Mouse (Mus musculus) forebrain, embryonic 12.5 days (tissue): ENCODE data around the gene Mfsd4b1. TPM values are rescaled to one million over a fixed set of nuclear protein-coding genes. Genes with fewer than 3 reads are reported as not detected.
A peak's percentile ranks its signal among the peaks of the same experiment; 100 is the strongest.
"Not testable (repeated sequence)": the region's sequence is repeated elsewhere in the genome, so short reads cannot be mapped to it uniquely, and the experiment has no call there.

ENCODE experiments used
- ATAC-seq: fragments of 200-750 bp; cut with Nextera tagmentation; 2 replicates; pipeline ENCODE4 v1.8.0; 2017; ENCODE audit warnings: moderate TSS enrichment; ENCODE audit not compliant: low FRiP score
- H3K27ac ChIP-seq: fragments of 300-500 bp; sonication (generic); 2 replicates; pipeline ENCODE4 v1.5.1; 2016; ENCODE audit warnings: mild to moderate bottlenecking
- H3K27me3 ChIP-seq: fragments of 300-500 bp; sonication (generic); 2 replicates; pipeline ENCODE4 v1.6.1; 2016; ENCODE audit warnings: mild to moderate bottlenecking
- H3K36me3 ChIP-seq: fragments of 300-500 bp; sonication (generic); replicated peaks from 2 replicates; pipeline ENCODE4 v1.6.1; 2016; ENCODE audit warnings: mild to moderate bottlenecking
- H3K4me1 ChIP-seq: fragments of 300-500 bp; sonication (generic); 2 replicates; pipeline ENCODE4 v1.6.1; 2016
- H3K4me2 ChIP-seq: fragments of 300-500 bp; sonication (generic); 2 replicates; pipeline ENCODE4 v1.6.1; 2016; ENCODE audit warnings: mild to moderate bottlenecking, moderate library complexity
- H3K4me3 ChIP-seq: fragments of 300-500 bp; sonication (generic); replicated peaks from 2 replicates; pipeline ENCODE4 v1.5.1; 2016; ENCODE audit warnings: mild to moderate bottlenecking
- H3K9ac ChIP-seq: fragments of 300-500 bp; sonication (generic); 2 replicates; pipeline ENCODE4 v1.6.1; 2016; ENCODE audit warnings: mild to moderate bottlenecking
- H3K9me3 ChIP-seq: fragments of 300-500 bp; sonication (generic); 2 replicates; pipeline ENCODE4 v1.6.1; 2016
- WGBS: fragments of 180-500 bp; shearing (Covaris S2); methylation state at CpG from one replicate; pipeline ENCODE4 v1.1.7; 2016; 5-methylcytosine and 5-hydroxymethylcytosine counted together
- polyA plus RNA-seq: library from polyadenylated mRNA; unstranded; fragments of >200 nt; fragmentation: Nextera tagmentation; extraction: Ambion mirVana; gene quantifications from 2 replicates; pipeline ENCODE4 v1.2.1, GENCODE M21; 2016

Gene Mfsd4b1
- polyA plus RNA-seq, 1 experiment from 2014 or later, result not detected

DNA sequence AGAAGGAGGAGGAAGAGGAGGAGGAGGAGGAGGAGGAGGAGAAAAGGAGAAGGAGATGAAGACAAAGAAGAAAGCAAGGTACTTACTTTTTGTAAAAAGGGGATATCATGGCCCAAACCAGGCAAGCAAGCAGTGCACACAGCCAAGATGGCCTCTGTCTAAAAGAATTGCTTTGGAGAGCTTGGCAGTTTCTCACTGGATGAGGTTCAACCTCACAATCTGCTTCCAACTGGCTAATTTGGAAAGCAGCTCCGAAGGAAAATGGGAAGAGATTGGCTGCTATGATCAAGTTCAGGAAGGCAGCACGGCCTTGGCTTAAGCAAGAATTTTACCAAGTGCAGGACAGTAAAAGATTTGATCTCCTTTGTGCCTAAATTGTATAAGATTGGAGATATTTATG lies 4.5 kb upstream of the Mfsd4b1 start:
- H3K9ac ChIP-seq, result no peak overlapping the region
- 90% methylated on average over 2 of the region's 2 CpGs for WGBS
- H3K4me3 ChIP-seq, result no peak overlapping the region
- 0 out of 2 replicates have a peak, but pooled peaks cover 3% of the 10 kb centered on the region for H3K27me3 ChIP-seq
- H3K4me1 ChIP-seq, result peaks cover 7% of the 10 kb centered on the region
- no peaks in the 10 kb centered on the region for H3K9me3 ChIP-seq
- H3K36me3 ChIP-seq, result no peaks in the 10 kb centered on the region
- no peak overlapping the region for H3K27ac ChIP-seq
- no peak for ATAC-seq
- no peak overlapping the region for H3K4me2 ChIP-seq

DNA sequence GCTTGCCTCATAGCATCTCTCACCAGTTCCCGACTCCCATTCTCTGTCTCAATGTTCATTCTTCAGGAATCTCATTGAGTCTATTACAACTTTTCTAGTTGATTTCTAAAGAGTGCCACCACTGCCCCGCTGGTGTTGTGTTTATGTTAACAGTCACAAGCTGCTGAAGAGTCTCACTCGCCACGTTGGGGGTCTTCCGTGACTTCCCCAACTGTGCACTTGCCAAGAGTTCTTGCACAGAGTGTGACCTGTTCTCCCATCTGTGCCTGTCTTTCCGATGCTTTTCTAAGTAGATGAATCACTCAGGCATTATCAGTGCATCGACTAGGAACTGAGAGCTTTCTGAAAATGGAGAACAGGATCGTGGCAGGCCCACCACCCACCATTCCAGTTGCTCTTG lies 3.0 kb upstream of the Mfsd4b1 start:
- Histone ChIP-seq H3K4me2 (no peak overlapping the region), H3K4me1 (peaks cover 11% of the 10 kb centered on the region), H3K4me3 (no peak overlapping the region), H3K9ac (no peak overlapping the region), H3K36me3 (no peaks in the 10 kb centered on the region), H3K9me3 (no peaks in the 10 kb centered on the region), H3K27me3 (0 out of 2 replicates have a peak, but pooled peaks cover 3% of the 10 kb centered on the region), H3K27ac (no peak overlapping the region)
- WGBS, result 81% methylated on average over 8 of the region's 8 CpGs
- ATAC-seq, result no peak

- ATAC-seq, result no peak
Observed at GRCm38 (mm10) chr10:40026546-40026945, 1.5 kb upstream of the Mfsd4b1 start.

GRCm38 (mm10) chr10:40025560-40025959 lies 492 bp upstream of the Mfsd4b1 start:
- H3K27me3 ChIP-seq, result 0 out of 2 replicates have a peak, but pooled peaks cover 3% of the 10 kb centered on the region
- peaks cover 11% of the 10 kb centered on the region for H3K4me1 ChIP-seq
- H3K36me3 ChIP-seq, result no peaks in the 10 kb centered on the region
- peak overlapping the region; percentile 71 for H3K4me3 ChIP-seq
- 0 out of 2 replicates have a peak overlapping the region, but pooled peaks have one; percentile 17 for H3K9ac ChIP-seq
- WGBS, result 67% methylated on average over 8 of the region's 8 CpGs
- no peak for ATAC-seq
- H3K4me2 ChIP-seq, result peak overlapping the region; percentile 92
- no peaks in the 10 kb centered on the region for H3K9me3 ChIP-seq
- no peak overlapping the region for H3K27ac ChIP-seq

More at GRCm38 (mm10) chr10:40026546-40026945, 1.5 kb upstream of the Mfsd4b1 start:
- Histone ChIP-seq H3K36me3 (no peaks in the 10 kb centered on the region), H3K4me3 (no peak overlapping the region), H3K27ac (no peak overlapping the region), H3K9me3 (no peaks in the 10 kb centered on the region), H3K4me2 (no peak overlapping the region), H3K9ac (no peak overlapping the region), H3K27me3 (0 out of 2 replicates have a peak, but pooled peaks cover 3% of the 10 kb centered on the region), H3K4me1 (peaks cover 11% of the 10 kb centered on the region)
- 94% methylated on average over 5 of the region's 5 CpGs for WGBS

- no peak overlapping the region for H3K4me3 ChIP-seq
- no peak for ATAC-seq
- WGBS, result 64% methylated on average over 2 of the region's 2 CpGs
- H3K4me1 ChIP-seq, result peaks cover 10% of the 10 kb centered on the region
- H3K27me3 ChIP-seq, result 0 out of 2 replicates have a peak, but pooled peaks cover 3% of the 10 kb centered on the region
- H3K9ac ChIP-seq, result no peak overlapping the region
- no peak overlapping the region for H3K27ac ChIP-seq
- H3K4me2 ChIP-seq, result no peak overlapping the region
- H3K9me3 ChIP-seq, result no peaks in the 10 kb centered on the region
- H3K36me3 ChIP-seq, result no peaks in the 10 kb centered on the region
Observed at GRCm38 (mm10) chr10:40020401-40020800, 4.7 kb downstream of the Mfsd4b1 start.

- no peaks in the 10 kb centered on the region for H3K9me3 ChIP-seq
- no peak overlapping the region for H3K4me3 ChIP-seq
- H3K27ac ChIP-seq, result no peak overlapping the region
- ATAC-seq, result no peak
- no peak overlapping the region for H3K9ac ChIP-seq
- 76% methylated on average over 3 of the region's 3 CpGs for WGBS
- 0 out of 2 replicates have a peak, but pooled peaks cover 3% of the 10 kb centered on the region for H3K27me3 ChIP-seq
- H3K4me1 ChIP-seq, result peaks cover 3% of the 10 kb centered on the region
- no peaks in the 10 kb centered on the region for H3K36me3 ChIP-seq
- H3K4me2 ChIP-seq, result no peak overlapping the region
Observed at GRCm38 (mm10) chr10:40019492-40019891, 5.6 kb downstream of the Mfsd4b1 start.

GRCm38 (mm10) chr10:40018261-40018860 lies 6.7 kb downstream of the Mfsd4b1 start:
- 87% methylated on average over 5 of the region's 5 CpGs for WGBS
- H3K9ac ChIP-seq, result no peak overlapping the region
- 0 out of 2 replicates have a peak, but pooled peaks cover 3% of the 10 kb centered on the region for H3K27me3 ChIP-seq
- no peak overlapping the region for H3K4me2 ChIP-seq
- no peaks in the 10 kb centered on the region for H3K36me3 ChIP-seq
- H3K9me3 ChIP-seq, result no peaks in the 10 kb centered on the region
- no peak for ATAC-seq
- no peaks in the 10 kb centered on the region; the same call in 1 of the 2 replicates for H3K4me1 ChIP-seq
- no peak overlapping the region for H3K27ac ChIP-seq
- H3K4me3 ChIP-seq, result no peak overlapping the region

DNA sequence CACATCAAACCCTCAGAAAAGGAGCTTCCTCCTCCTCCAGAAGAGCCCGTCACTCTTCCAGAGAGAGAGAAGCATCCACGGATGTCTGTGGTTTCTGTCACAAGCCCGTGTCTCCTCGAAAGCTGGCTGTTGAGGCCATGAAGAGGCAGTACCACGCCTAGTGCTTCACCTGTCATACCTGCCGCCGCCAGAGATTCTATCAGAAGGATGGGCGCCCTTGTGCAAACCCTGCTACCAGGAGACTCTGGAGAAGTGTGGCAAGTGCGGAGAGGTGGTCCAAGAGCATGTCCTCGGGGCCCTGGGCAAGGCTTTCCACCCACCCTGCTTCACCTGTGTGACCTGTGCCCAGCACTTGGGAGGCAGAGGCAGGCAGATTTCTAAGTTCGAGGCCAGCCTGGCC lies 15.5 kb downstream of the Mfsd4b1 start:
- H3K4me3 ChIP-seq, result no peak overlapping the region
- no peaks in the 10 kb centered on the region for H3K9me3 ChIP-seq
- H3K36me3 ChIP-seq, result no peaks in the 10 kb centered on the region
- no peaks in the 10 kb centered on the region for H3K27me3 ChIP-seq
- no peak overlapping the region for H3K4me2 ChIP-seq
- no peak overlapping the region for H3K27ac ChIP-seq
- ATAC-seq, result no peak
- H3K9ac ChIP-seq, result no peak overlapping the region
- H3K4me1 ChIP-seq, result no peaks in the 10 kb centered on the region
- WGBS, result 84% methylated on average over 11 of the region's 11 CpGs

DNA sequence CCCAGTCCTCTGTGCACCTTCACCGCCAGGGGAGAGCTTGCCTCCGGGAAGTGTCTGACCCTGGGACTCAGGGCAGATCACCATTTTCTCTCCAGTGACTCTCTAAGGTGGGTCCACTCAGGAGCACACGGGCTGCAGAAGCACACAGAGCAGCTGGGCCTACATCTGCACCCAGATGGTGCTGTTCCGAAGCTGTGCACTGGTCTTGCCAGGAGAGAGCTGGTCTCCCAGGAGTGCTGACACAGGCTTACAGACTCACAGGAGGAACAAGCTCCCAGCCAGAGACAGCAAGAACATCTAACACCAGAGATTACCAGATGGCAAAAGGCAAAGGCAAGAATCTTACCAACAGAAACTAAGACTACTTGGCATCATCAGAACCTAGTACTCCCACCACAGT lies 16.2 kb downstream of the Mfsd4b1 start:
- H3K4me2 ChIP-seq, H3K9ac ChIP-seq, H3K9me3 ChIP-seq, H3K27ac ChIP-seq, H3K4me1 ChIP-seq, H3K4me3 ChIP-seq, H3K36me3 ChIP-seq, H3K27me3 ChIP-seq, ATAC-seq: not testable (repeated sequence)
- 87% methylated on average over 4 of the region's 4 CpGs for WGBS

GRCm38 (mm10) chr10:40007953-40008352 lies 17.1 kb downstream of the Mfsd4b1 start:
- no peaks in the 10 kb centered on the region for H3K36me3 ChIP-seq
- H3K9ac ChIP-seq, result no peak overlapping the region
- 87% methylated on average over 4 of the region's 4 CpGs for WGBS
- no peak for ATAC-seq
- no peaks in the 10 kb centered on the region for H3K27me3 ChIP-seq
- H3K9me3 ChIP-seq, result no peaks in the 10 kb centered on the region
- H3K4me3 ChIP-seq, result no peak overlapping the region
- no peak overlapping the region for H3K27ac ChIP-seq
- H3K4me2 ChIP-seq, result no peak overlapping the region
- H3K4me1 ChIP-seq, result no peaks in the 10 kb centered on the region

DNA sequence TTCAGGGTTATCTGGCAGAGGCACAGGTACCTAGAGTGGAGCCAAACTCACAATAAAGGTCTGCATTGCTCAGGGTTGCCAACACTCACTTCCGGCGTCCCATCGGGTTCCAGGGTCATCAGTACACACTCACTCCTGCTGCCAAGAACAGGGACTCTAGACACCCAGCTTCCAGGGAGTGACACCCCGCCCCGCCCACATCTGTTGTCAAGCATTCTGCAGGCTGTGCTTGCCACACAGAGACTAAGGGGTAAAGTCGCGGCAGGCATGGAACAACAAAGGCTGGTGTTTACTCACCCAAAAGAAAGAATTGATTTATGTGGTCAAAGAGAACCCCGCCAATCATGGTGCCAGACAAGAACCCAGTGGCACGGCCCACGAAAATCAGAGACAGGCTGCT lies 18.1 kb downstream of the Mfsd4b1 start:
- Histone ChIP-seq H3K27ac (no peak overlapping the region), H3K4me3 (no peak overlapping the region), H3K9ac (no peak overlapping the region), H3K27me3 (no peaks in the 10 kb centered on the region), H3K36me3 (no peaks in the 10 kb centered on the region), H3K9me3 (no peaks in the 10 kb centered on the region), H3K4me1 (no peaks in the 10 kb centered on the region), H3K4me2 (no peak overlapping the region)
- ATAC-seq, result no peak
- WGBS, result 51% methylated on average over 10 of the region's 10 CpGs

DNA sequence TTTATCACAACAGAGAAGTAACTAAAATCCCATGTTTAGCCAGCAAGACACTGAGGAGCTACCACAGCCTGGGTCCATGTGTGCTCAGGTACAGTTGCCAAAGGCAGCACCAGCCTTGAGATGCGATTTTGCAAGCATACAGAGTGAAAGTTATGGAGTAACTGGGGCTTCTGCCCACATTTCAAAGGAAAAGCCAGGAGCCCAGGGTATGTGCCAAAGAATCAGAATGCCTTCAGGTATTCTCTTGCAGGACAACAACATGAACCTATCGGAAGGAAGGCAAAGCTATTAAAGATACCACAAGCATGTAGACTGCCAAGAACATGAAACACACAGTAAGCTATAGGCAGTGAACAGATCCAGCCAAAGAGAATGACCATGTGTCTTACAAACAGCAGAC lies 24.3 kb downstream of the Mfsd4b1 start:
- Histone ChIP-seq H3K36me3 (no peaks in the 10 kb centered on the region), H3K4me2 (no peak overlapping the region), H3K27me3 (no peaks in the 10 kb centered on the region), H3K27ac (no peak overlapping the region), H3K4me1 (no peaks in the 10 kb centered on the region), H3K9me3 (no peaks in the 10 kb centered on the region), H3K4me3 (no peak overlapping the region), H3K9ac (no peak overlapping the region)
- WGBS, result 89% methylated on average over 2 of the region's 2 CpGs
- no peak for ATAC-seq

DNA sequence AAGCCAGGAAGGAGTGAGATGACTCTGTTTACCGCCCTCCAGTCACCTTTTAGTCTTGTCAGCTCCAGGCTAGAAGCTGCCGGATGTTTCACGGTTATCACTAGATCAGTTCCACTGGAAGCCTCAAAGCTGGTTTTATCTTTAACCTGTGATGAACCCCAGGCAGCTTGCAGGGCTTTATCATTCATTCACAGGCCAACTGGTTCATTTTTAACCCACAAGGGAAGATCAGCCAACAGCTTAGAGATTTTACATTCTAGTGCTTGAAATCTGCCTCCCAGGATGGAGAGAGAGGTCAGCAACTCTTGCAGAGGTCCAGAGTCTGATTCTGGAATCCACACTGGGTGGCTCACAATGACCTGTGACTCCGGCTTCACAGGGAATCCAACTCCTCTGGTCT lies 33.9 kb downstream of the Mfsd4b1 start:
- 80% methylated on average over 4 of the region's 4 CpGs for WGBS
- H3K4me1 ChIP-seq, result no peaks in the 10 kb centered on the region
- H3K9ac ChIP-seq, result no peak overlapping the region
- no peak overlapping the region for H3K4me2 ChIP-seq
- H3K27me3 ChIP-seq, result no peaks in the 10 kb centered on the region
- ATAC-seq, result no peak
- H3K27ac ChIP-seq, result no peak overlapping the region
- no peak overlapping the region for H3K4me3 ChIP-seq
- H3K9me3 ChIP-seq, result no peaks in the 10 kb centered on the region
- H3K36me3 ChIP-seq, result no peaks in the 10 kb centered on the region
